Mouse (Mus musculus): ENCODE measurements around the gene Gdf1.

GRCm38 (mm10) chr8:70360769-70361168 lies 31.2 kb downstream of the Gdf1 start:
- TF ChIP-seq CTCF (IDR thresholded peaks at IDR 0.05; ENCODE audit: low read depth) (peak; percentile 70), EP300 (IDR thresholded peaks at IDR 0.05; ENCODE audit: low read depth) (no peak)

All from liver, postnatal 0 days (tissue).